Mouse (Mus musculus): Measurements from ENCODE around the gene Fam89a. TPM values are rescaled to one million over a fixed set of nuclear protein-coding genes. Genes with fewer than 3 reads are reported as not detected.

Gene Fam89a
- total RNA-seq, 2 experiments from 2014 or later: not detected

- intact Hi-C loops (cut with DNase I): no loop called here
- no peak for DNase-seq (ENCODE audit: extremely low spot score in 1 of 2, low spot score in 2 of 2)
Measured at GRCm38 (mm10) chr8:124756153-124756552, 4.5 kb upstream of the Fam89a start.

GRCm38 (mm10) chr8:124755481-124755880, 3.8 kb upstream of the Fam89a start:
- intact Hi-C loops (cut with DNase I): no loop called here
- DNase-seq (ENCODE audit: extremely low spot score in 1 of 2, low spot score in 2 of 2): no peak

- DNase-seq (ENCODE audit: extremely low spot score in 1 of 2, low spot score in 2 of 2): no peak
- intact Hi-C loops (cut with DNase I): no loop called here
Measured at GRCm38 (mm10) chr8:124754792-124755190, 3.2 kb upstream of the Fam89a start.

GRCm38 (mm10) chr8:124754101-124754791, 2.6 kb upstream of the Fam89a start:
- DNase-seq (ENCODE audit: extremely low spot score in 1 of 2, low spot score in 2 of 2): peak; percentile 52 to 55
- intact Hi-C loops (cut with DNase I): no loop called here

GRCm38 (mm10) chr8:124752325-124752862, 762 bp upstream of the Fam89a start:
- DNase-seq (ENCODE audit: extremely low spot score in 1 of 2, low spot score in 2 of 2): no peak
- intact Hi-C loops (cut with DNase I): no loop called here

- intact Hi-C loops (cut with DNase I): no loop called here
- DNase-seq (ENCODE audit: extremely low spot score in 1 of 2, low spot score in 2 of 2): peak in 1 of 2 experiments; percentile 38
Measured at GRCm38 (mm10) chr8:124751191-124751590, 441 bp downstream of the Fam89a start.

- intact Hi-C loops (cut with DNase I): no loop called here
- no peak for DNase-seq (ENCODE audit: extremely low spot score in 1 of 2, low spot score in 2 of 2)
Measured at GRCm38 (mm10) chr8:124746661-124747060, 5.0 kb downstream of the Fam89a start.

- intact Hi-C loops (cut with DNase I): no loop called here
- DNase-seq (ENCODE audit: extremely low spot score in 1 of 2, low spot score in 2 of 2): no peak
Measured at GRCm38 (mm10) chr8:124739268-124739667, 12.4 kb downstream of the Fam89a start.

GRCm38 (mm10) chr8:124735371-124735911, 16.2 kb downstream of the Fam89a start:
- intact Hi-C loops (cut with DNase I): no loop called here
- no peak for DNase-seq (ENCODE audit: extremely low spot score in 1 of 2, low spot score in 2 of 2)

- intact Hi-C loops (cut with DNase I): no loop called here
- DNase-seq (ENCODE audit: extremely low spot score in 1 of 2, low spot score in 2 of 2): no peak
Measured at GRCm38 (mm10) chr8:124732828-124733227, 18.8 kb downstream of the Fam89a start.

GRCm38 (mm10) chr8:124724301-124724700, 27.3 kb downstream of the Fam89a start:
- DNase-seq (ENCODE audit: extremely low spot score in 1 of 2, low spot score in 2 of 2): no peak
- intact Hi-C loops (cut with DNase I): no loop called here

- intact Hi-C loops (cut with DNase I): no loop called here
- peak; percentile 95 to 97 for DNase-seq (ENCODE audit: extremely low spot score in 1 of 2, low spot score in 2 of 2)
Measured at GRCm38 (mm10) chr8:124721862-124722515, 29.6 kb downstream of the Fam89a start, which contains the start of the genes Ttc13 and Arv1. TSS of gene Ttc13 (minus strand) at chr8:124721983. TSS of gene Arv1 (plus strand) at chr8:124722139.

GRCm38 (mm10) chr8:124720938-124721861, 30.4 kb downstream of the Fam89a start:
- DNase-seq (ENCODE audit: extremely low spot score in 1 of 2, low spot score in 2 of 2): peak in 1 of 2 experiments; percentile 17
- intact Hi-C loops (cut with DNase I): no loop called here

- DNase-seq (ENCODE audit: extremely low spot score in 1 of 2, low spot score in 2 of 2): peak in 1 of 2 experiments; percentile 18
- intact Hi-C loops (cut with DNase I): no loop called here
Measured at GRCm38 (mm10) chr8:124720133-124720532, 31.5 kb downstream of the Fam89a start.

- intact Hi-C loops (cut with DNase I): no loop called here
- no peak for DNase-seq (ENCODE audit: extremely low spot score in 1 of 2, low spot score in 2 of 2)
Measured at GRCm38 (mm10) chr8:124715736-124716135, 35.9 kb downstream of the Fam89a start.

- intact Hi-C loops (cut with DNase I): no loop called here
Measured at GRCm38 (mm10) chr8:124713207-124713606, 38.4 kb downstream of the Fam89a start.

GRCm38 (mm10) chr8:124705823-124706222, 45.8 kb downstream of the Fam89a start:
- DNase-seq (ENCODE audit: extremely low spot score in 1 of 2, low spot score in 2 of 2): no peak
- intact Hi-C loops (cut with DNase I): no loop called here

More at GRCm38 (mm10) chr8:124713207-124713606, 38.4 kb downstream of the Fam89a start:
- DNase-seq (ENCODE audit: extremely low spot score in 1 of 2, low spot score in 2 of 2): no peak

- intact Hi-C loops (cut with DNase I): no loop called here
- peak in 1 of 2 experiments; percentile 62 for DNase-seq (ENCODE audit: extremely low spot score in 1 of 2, low spot score in 2 of 2)
Measured at GRCm38 (mm10) chr8:124704376-124704775, 47.3 kb downstream of the Fam89a start.

- intact Hi-C loops (cut with DNase I): no loop called here
- DNase-seq (ENCODE audit: extremely low spot score in 1 of 2, low spot score in 2 of 2): no peak
Measured at GRCm38 (mm10) chr8:124703526-124703925, 48.1 kb downstream of the Fam89a start.
